Comparison of ENCODE assay signal across 8 mouse cellular contexts in genomic region chr6:12748787-12749530, GRCm38 (mm10). TPM values are rescaled to one million over a fixed set of nuclear protein-coding genes. Genes with fewer than 3 reads are reported as not detected.
DNase-seq lines count a peak whose midpoint lies in the region; ATAC-seq and TF ChIP-seq lines count a peak whose summit lies in the region.
"Had no signal": no experiment of that assay in that cellular context is flagged by ENCODE, and none has a peak within 500 bp of the region (broad histone marks: within the 10 kb centered on the region; RNA-seq: fewer than 3 reads in every experiment).

Gene Thsd7a (minus strand): TSS chr6:12749410.

- peak; percentile 39 for TF ChIP-seq CTCF in intestine, postnatal 0 days (IDR thresholded peaks at IDR 0.05; ENCODE audit: low read depth)

- peak within 1 kb of the TSS; percentile 32 for H3K9ac ChIP-seq in intestine, postnatal 0 days (ENCODE audit: low read depth, low read length)
- peak within 1 kb of the TSS; percentile 84 for H3K9ac ChIP-seq in midbrain, embryonic 13.5 days (replicated peaks)
- peak within 1 kb of the TSS; percentile 72 for H3K9ac ChIP-seq in stomach, embryonic 16.5 days (ENCODE audit: low read length)

- peak; percentile 53; the same call in 1 of the 2 replicates for ATAC-seq in granulocyte monocyte progenitor cell, adult 5-6 weeks (replicated peaks; ENCODE audit: poor library complexity, severe bottlenecking)
- ATAC-seq in intestine, postnatal 0 days, result peak; percentile 33; the same call in 1 of the 2 replicates
- ATAC-seq in midbrain, embryonic 13.5 days, result peak; percentile 96
- peak; percentile 79 for ATAC-seq in stomach, embryonic 16.5 days (ENCODE audit: insufficient read depth, low FRiP score)

- peak within 1 kb of the TSS; percentile 61 for H3K4me3 ChIP-seq in intestine, postnatal 0 days (ENCODE audit: low read depth, low read length)
- peak within 1 kb of the TSS; percentile 61 for H3K4me3 ChIP-seq in midbrain, embryonic 13.5 days (replicated peaks)
- H3K4me3 ChIP-seq in stomach, embryonic 16.5 days (replicated peaks; ENCODE audit: low read length), result peak within 1 kb of the TSS; percentile 69

- under 1% methylated on average over 54 of the region's 56 CpGs for WGBS in intestine, postnatal 0 days
- WGBS in midbrain, embryonic 13.5 days, result under 1% methylated on average over 56 of the region's 56 CpGs
- under 1% methylated on average over 56 of the region's 56 CpGs for WGBS in stomach, embryonic 16.5 days

- DNase-seq in adrenal gland, postnatal 36 days, result peak; percentile 58 to 66
- DNase-seq in embryo, embryonic 9.5 days (ENCODE audit: extremely low spot score), result peak; percentile 77
- peak; percentile 56 to 62 for DNase-seq in left cerebral cortex, postnatal 36 days (ENCODE audit: low spot score in 2 of 2)

- H3K9me3 ChIP-seq in intestine, postnatal 0 days (ENCODE audit: control insufficient read depth), result no peaks in the 10 kb centered on the region
- H3K9me3 ChIP-seq in midbrain, embryonic 13.5 days, result no peaks in the 10 kb centered on the region
- H3K9me3 ChIP-seq in stomach, embryonic 16.5 days (replicated peaks; ENCODE audit: control insufficient read depth, low read length), result no peaks in the 10 kb centered on the region

- intact Hi-C loops in left cerebral cortex, postnatal 36 days (cut with DNase I), result loop anchor here (5.0 kb wide), 1 partner anchor 323 kb away; no protein-coding TSS in a partner anchor

- no peaks in the 10 kb centered on the region for H3K4me1 ChIP-seq in intestine, postnatal 0 days (replicated peaks; ENCODE audit: control insufficient read depth, insufficient read depth, low read length)
- peaks cover 24% of the 10 kb centered on the region for H3K4me1 ChIP-seq in midbrain, embryonic 13.5 days (replicated peaks)
- H3K4me1 ChIP-seq in stomach, embryonic 16.5 days (ENCODE audit: control insufficient read depth, insufficient read depth, low read length), result peaks cover 6% of the 10 kb centered on the region; the same call in 1 of the 2 replicates

- H3K27me3 ChIP-seq in intestine, postnatal 0 days (replicated peaks; ENCODE audit: control insufficient read depth, insufficient read depth, low read length), result no peaks in the 10 kb centered on the region
- H3K27me3 ChIP-seq in midbrain, embryonic 13.5 days, result no peaks in the 10 kb centered on the region
- no peaks in the 10 kb centered on the region for H3K27me3 ChIP-seq in stomach, embryonic 16.5 days (ENCODE audit: control insufficient read depth, insufficient read depth, low read length)

- 0 out of 2 replicates have a peak within 1 kb of the TSS, but pooled peaks have one; percentile 3 for H3K27ac ChIP-seq in intestine, postnatal 0 days (ENCODE audit: low read depth, low read length)
- H3K27ac ChIP-seq in midbrain, embryonic 13.5 days, result peak within 1 kb of the TSS; percentile 98
- peak within 1 kb of the TSS; percentile 46 for H3K27ac ChIP-seq in stomach, embryonic 16.5 days (ENCODE audit: low read length)
- H3K27ac ChIP-seq: macrophage had no signal

- H3K4me2 ChIP-seq in intestine, postnatal 0 days (replicated peaks; ENCODE audit: low read depth), result peak within 1 kb of the TSS; percentile 91
- H3K4me2 ChIP-seq in midbrain, embryonic 13.5 days (replicated peaks), result peak within 1 kb of the TSS; percentile 62
- H3K4me2 ChIP-seq in stomach, embryonic 16.5 days (ENCODE audit: low read depth, low read length), result peak within 1 kb of the TSS; percentile 81

- H3K36me3 ChIP-seq in intestine, postnatal 0 days (ENCODE audit: control insufficient read depth, insufficient read depth), result no peaks in the 10 kb centered on the region
- no peaks in the 10 kb centered on the region for H3K36me3 ChIP-seq in midbrain, embryonic 13.5 days
- no peaks in the 10 kb centered on the region for H3K36me3 ChIP-seq in stomach, embryonic 16.5 days (ENCODE audit: control insufficient read depth, insufficient read depth, low read length)

RNA-seq across cellular contexts. Expression of gene Thsd7a, which starts in this region (rescaled TPM):
- total RNA-seq in adrenal gland, postnatal 36 days (2021), result 10 to 100 TPM in 1 of 2 experiments, 1 to 10 TPM in 1; 8.3 to 11.8 TPM
- total RNA-seq in granulocyte monocyte progenitor cell, adult 5-6 weeks (2014; fragmentation: Nextera tagmentation), result not detected in 2 replicates
- total RNA-seq in granulocyte monocyte progenitor cell, adult 5-6 weeks (2017), result not detected in 2 replicates
- polyA plus RNA-seq in intestine, postnatal 0 days (2015; fragmentation: Nextera tagmentation; extraction: Ambion mirVana), result 0.77 and 1.1 TPM in 2 replicates
- 10 to 100 TPM; 35.4 to 40.6 TPM for total RNA-seq in left cerebral cortex, postnatal 36 days (2021)
- 53.2 and 58.2 TPM in 2 replicates for polyA plus RNA-seq in midbrain, embryonic 13.5 days (2015; fragmentation: Nextera tagmentation; extraction: Ambion mirVana)
- polyA plus RNA-seq in stomach, embryonic 16.5 days (2015; fragmentation: Nextera tagmentation; extraction: Ambion mirVana), result 2.0 and 2.4 TPM in 2 replicates
- polyA plus RNA-seq: macrophage had no signal

Comparison
In these comparisons a context has a peak if more than half of its experiments do, and no peak if none do; other contexts are left out.
1. Peak in every context shown above with its lines: DNase-seq, ATAC-seq, H3K4me3 ChIP-seq and H3K27ac ChIP-seq.
2. RNA of gene Thsd7a (total RNA-seq): 35.4 to 40.6 TPM in left cerebral cortex, postnatal 36 days and 8.3 to 11.8 TPM in adrenal gland, postnatal 36 days; not detected in granulocyte monocyte progenitor cell, adult 5-6 weeks; every median in the first group is over 4 times any median in the second.
3. RNA of gene Thsd7a (polyA plus RNA-seq): 53.2 to 58.2 TPM in midbrain, embryonic 13.5 days; 2.0 to 2.4 TPM in stomach, embryonic 16.5 days and 0.77 to 1.1 TPM in intestine, postnatal 0 days; every median in the first group is over 10 times any median in the second.
4. Peak in ATAC-seq in granulocyte monocyte progenitor cell, adult 5-6 weeks; RNA of the gene not detected or under 1 TPM.
5. ATAC-seq: peak in every context shown above with its lines; median percentile 96 in midbrain, embryonic 13.5 days; 79 in stomach, embryonic 16.5 days; 53 in granulocyte monocyte progenitor cell, adult 5-6 weeks; 33 in intestine, postnatal 0 days.
6. H3K27ac ChIP-seq: peak in every context shown above with its lines; median percentile 98 in midbrain, embryonic 13.5 days; 46 in stomach, embryonic 16.5 days; 3 in intestine, postnatal 0 days.
7. H3K9ac ChIP-seq: peak in every context shown above with its lines; median percentile 84 in midbrain, embryonic 13.5 days; 72 in stomach, embryonic 16.5 days; 32 in intestine, postnatal 0 days.